Mouse (Mus musculus) forebrain, embryonic 11.5 days (tissue): ENCODE measurements around the gene Flnb. TPM values are rescaled to one million over a fixed set of nuclear protein-coding genes. Genes with fewer than 3 reads are reported as not detected.
A peak's percentile ranks its signal among the peaks of the same experiment; 100 is the strongest.

ENCODE experiments used
- ATAC-seq: fragments of 200-750 bp; cut with Nextera tagmentation; replicated peaks from 2 replicates; pipeline ENCODE4 v1.8.0; 2017; ENCODE audit warnings: moderate TSS enrichment; ENCODE audit not compliant: low FRiP score
- DNase-seq: peaks from one replicate; pipeline ENCODE4 v3.0.0-alpha.2; 2017; ENCODE audit warnings: low spot score
- H3K27ac ChIP-seq: fragments of 300-500 bp; sonication (generic); 2 replicates; pipeline ENCODE4 v1.5.1; 2014; ENCODE audit warnings: low read depth, low read length
- H3K27me3 ChIP-seq: fragments of 300-500 bp; sonication (generic); 2 replicates; pipeline ENCODE4 v1.6.1; 2014; ENCODE audit warnings: mild to moderate bottlenecking, low read length, mixed read lengths; ENCODE audit not compliant: control insufficient read depth, insufficient read depth
- H3K36me3 ChIP-seq: fragments of 300-500 bp; sonication (generic); 2 replicates; pipeline ENCODE4 v1.6.1; 2014; ENCODE audit warnings: mild to moderate bottlenecking, low read length, moderate library complexity, mixed read lengths; ENCODE audit not compliant: control insufficient read depth, insufficient read depth
- H3K4me1 ChIP-seq: fragments of 300-500 bp; sonication (generic); replicated peaks from 2 replicates; pipeline ENCODE4 v1.6.1; 2014; ENCODE audit warnings: low read length, mixed read lengths; ENCODE audit not compliant: control insufficient read depth, insufficient read depth
- H3K4me2 ChIP-seq: fragments of 300-500 bp; sonication (generic); 2 replicates; pipeline ENCODE4 v1.6.1; 2014; ENCODE audit warnings: low read depth, mild to moderate bottlenecking, low read length, moderate library complexity, mixed read lengths; ENCODE audit not compliant: severe bottlenecking
- H3K4me3 ChIP-seq: fragments of 300-500 bp; sonication (generic); 2 replicates; pipeline ENCODE4 v1.5.1; 2014; ENCODE audit warnings: low read depth, low read length
- H3K9ac ChIP-seq: fragments of 300-500 bp; sonication (generic); 2 replicates; pipeline ENCODE4 v1.6.1; 2014; ENCODE audit warnings: low read length
- H3K9me3 ChIP-seq: fragments of 300-500 bp; sonication (generic); 2 replicates; pipeline ENCODE4 v1.6.1; 2016; ENCODE audit warnings: low read length, mixed read lengths; ENCODE audit not compliant: control insufficient read depth
- WGBS: fragments of 180-500 bp; shearing (Covaris S2); extraction: QIAGEN DNeasy Blood & Tissue Kit; methylation state at CpG from one replicate; pipeline ENCODE4 v1.1.7; 2014; 5-methylcytosine and 5-hydroxymethylcytosine counted together
- polyA plus RNA-seq: library from polyadenylated mRNA; unstranded; fragments of >200 nt; fragmentation: Nextera tagmentation; extraction: Ambion mirVana; gene quantifications from 2 replicates; pipeline ENCODE4 v1.2.1, GENCODE M21; 2014

Flnb gene
- polyA plus RNA-seq, 1 experiment from 2014 or later, result 27.2 TPM

DNA sequence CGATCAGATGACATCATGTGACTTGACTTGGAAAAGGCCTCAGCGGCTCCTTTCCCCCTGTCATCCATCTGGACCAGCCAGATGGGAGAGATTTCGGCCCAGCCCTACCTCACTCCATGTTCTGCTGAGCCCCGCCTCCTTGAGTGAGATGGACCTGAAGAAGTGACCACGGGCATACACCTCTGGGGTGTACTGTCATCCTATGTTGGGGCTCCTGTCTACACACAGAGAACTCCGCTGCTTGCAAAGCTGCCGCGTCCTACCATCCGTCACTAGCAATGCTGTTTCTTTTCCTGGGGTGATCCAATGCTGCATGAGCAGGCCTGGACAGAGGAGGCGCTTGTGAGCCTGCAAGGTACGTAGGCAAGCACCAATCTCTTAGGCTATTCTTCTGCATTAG lies 142.9 kb downstream of the Flnb start:
- Histone ChIP-seq H3K9ac (no peak overlapping the region), H3K36me3 (no peaks in the 10 kb centered on the region), H3K4me2 (no peak overlapping the region), H3K9me3 (no peaks in the 10 kb centered on the region), H3K4me3 (no peak overlapping the region), H3K27me3 (no peaks in the 10 kb centered on the region), H3K4me1 (no peaks in the 10 kb centered on the region), H3K27ac (no peak overlapping the region)
- WGBS, result 42% methylated on average over 11 of the region's 11 CpGs
- DNase-seq (peak; percentile 64), ATAC-seq (0 out of 2 replicates have a peak, but pooled peaks have one; percentile 35)

DNA sequence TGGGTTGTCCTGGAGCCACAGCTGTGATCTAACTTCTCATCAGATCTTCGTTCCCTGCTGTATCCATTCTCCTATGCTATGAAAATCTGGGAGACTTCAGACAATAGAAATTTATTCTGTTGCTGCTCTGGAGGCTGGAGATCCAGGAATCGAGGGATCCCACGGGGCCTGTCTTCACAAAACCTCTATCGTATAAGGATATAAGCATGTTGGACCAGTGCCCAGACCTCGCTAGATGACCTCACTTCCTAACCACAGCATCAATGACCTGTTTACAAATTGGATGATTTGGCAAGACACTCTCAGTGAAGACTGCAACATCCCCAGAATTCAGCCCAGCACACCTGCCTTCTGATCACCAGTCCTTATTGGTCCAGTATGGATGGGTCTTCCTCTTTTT lies 144.0 kb downstream of the Flnb start:
- H3K27ac ChIP-seq, result no peak overlapping the region
- ATAC-seq, result no peak
- 85% methylated on average over 5 of the region's 5 CpGs for WGBS
- no peak for DNase-seq
- H3K4me3 ChIP-seq, result no peak overlapping the region
- H3K4me2 ChIP-seq, result no peak overlapping the region
- H3K9ac ChIP-seq, result no peak overlapping the region
- H3K9me3 ChIP-seq, result no peaks in the 10 kb centered on the region
- no peaks in the 10 kb centered on the region for H3K27me3 ChIP-seq
- no peaks in the 10 kb centered on the region for H3K36me3 ChIP-seq
- H3K4me1 ChIP-seq, result no peaks in the 10 kb centered on the region

DNA sequence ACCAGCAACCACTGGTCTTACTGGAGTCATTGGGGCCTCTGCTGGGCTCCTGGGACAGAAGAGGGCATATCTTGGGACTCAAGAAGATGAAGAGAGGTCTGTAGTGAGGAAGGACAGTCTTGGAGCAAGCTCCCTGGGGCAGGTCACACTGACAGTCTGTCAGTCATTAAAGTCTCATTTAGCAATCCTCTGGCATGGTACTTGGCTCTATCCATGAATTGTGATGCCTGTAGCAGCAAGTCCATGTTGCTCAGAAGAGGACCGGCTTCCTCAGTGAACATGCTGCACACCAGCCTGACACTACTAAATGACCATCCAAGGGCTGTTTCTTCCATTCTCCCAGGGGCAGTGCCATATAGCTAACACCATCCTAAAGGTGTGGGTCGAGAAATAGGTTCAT lies 144.9 kb downstream of the Flnb start:
- Histone ChIP-seq H3K9ac (no peak overlapping the region), H3K27me3 (no peaks in the 10 kb centered on the region), H3K27ac (no peak overlapping the region), H3K4me3 (no peak overlapping the region), H3K36me3 (no peaks in the 10 kb centered on the region), H3K4me2 (no peak overlapping the region), H3K4me1 (no peaks in the 10 kb centered on the region), H3K9me3 (no peaks in the 10 kb centered on the region)
- WGBS, result 84% methylated on average over 2 of the region's 2 CpGs
- no peak for DNase-seq
- ATAC-seq, result no peak

DNA sequence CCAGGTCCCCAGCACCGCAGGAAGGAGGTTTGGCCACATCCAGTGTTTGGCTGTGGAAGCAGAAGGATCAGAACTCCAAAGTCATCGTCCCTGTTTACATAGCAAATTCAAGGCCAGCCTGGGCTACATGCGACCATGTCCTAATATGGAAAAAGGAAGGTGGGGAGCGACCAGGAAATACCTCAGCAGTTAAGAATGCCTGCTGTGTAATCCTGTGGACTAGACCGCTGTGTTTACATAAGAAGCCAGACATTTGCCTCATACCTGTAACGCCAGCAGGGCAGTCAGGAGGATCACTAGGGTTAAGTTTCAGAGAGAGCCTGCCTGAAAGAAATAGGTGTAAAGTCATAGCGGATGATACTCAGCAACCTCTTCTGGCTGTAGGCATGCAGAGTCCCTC lies 145.4 kb downstream of the Flnb start:
- ATAC-seq (no peak), DNase-seq (no peak)
- Histone ChIP-seq H3K4me3 (no peak overlapping the region), H3K9ac (no peak overlapping the region), H3K9me3 (no peaks in the 10 kb centered on the region), H3K36me3 (no peaks in the 10 kb centered on the region), H3K27ac (no peak overlapping the region), H3K4me1 (no peaks in the 10 kb centered on the region), H3K4me2 (no peak overlapping the region), H3K27me3 (no peaks in the 10 kb centered on the region)
- WGBS, result 62% methylated on average over 7 of the region's 7 CpGs

DNA sequence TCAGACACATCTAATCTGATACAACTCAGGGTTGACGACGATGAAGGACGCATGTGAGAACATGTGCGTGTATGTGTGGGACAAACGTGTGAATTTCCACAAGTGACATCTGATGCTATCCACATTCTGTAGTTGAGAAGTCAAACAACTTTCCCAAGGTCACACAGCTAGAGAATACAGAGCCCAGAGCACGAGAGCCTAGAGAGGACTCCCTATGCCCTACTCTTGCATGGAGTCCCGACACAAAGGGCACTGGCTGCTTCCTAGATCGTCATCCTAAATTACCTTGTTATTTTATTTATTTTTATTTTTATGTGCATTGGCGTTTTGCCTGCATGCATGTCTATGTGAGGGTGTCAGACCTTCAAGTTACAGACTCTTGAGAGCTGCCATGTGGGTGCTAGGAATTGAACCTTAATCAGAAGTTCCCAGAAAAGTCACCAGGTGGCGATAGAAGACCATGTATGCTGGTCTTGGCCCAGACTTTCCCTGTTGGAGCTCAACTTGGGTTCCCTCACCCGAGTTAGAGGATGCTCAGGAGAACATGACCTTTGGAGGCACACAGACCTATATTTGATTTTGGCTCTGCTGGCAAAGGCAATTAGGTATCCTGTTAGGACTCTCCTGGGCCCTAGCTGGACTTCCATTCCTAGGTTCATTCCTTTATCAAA lies 146.6 kb downstream of the Flnb start:
- 55% methylated on average over 11 of the region's 11 CpGs for WGBS
- peak; percentile 47; the same call in 1 of the 2 replicates for ATAC-seq

DNA sequence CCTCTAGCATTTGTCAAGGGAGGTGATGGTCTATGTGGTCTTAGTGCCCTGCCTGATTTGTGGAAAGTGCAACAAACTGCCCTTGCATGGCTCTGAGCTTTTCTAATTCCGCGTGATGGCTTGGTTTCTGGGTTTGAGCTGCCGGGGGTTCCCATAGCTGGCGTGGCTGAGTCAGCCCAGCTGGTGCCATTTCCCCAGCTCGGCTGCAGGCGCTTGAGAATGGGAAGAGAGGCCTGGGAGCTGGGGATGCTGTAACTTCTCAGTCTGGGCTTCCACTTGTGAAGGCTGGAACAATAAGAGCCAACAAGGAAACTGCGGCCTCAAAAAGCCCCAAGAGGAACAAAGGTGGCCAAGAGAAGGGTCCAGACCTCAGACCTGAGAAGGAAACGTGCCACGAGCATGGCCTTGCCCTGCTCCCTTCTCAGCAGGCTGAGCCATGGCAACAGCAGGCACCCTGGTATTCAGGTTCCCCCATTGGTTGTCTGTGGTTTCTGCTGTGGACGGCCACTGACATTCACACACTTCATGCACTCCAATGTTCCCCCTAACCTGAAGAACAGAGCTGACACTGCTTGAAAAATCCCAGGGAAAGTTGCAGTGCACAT lies 154.2 kb downstream of the Flnb start:
- Histone ChIP-seq H3K9ac (no peak overlapping the region), H3K27me3 (no peaks in the 10 kb centered on the region), H3K4me3 (no peak overlapping the region), H3K4me1 (no peaks in the 10 kb centered on the region), H3K36me3 (no peaks in the 10 kb centered on the region), H3K9me3 (no peaks in the 10 kb centered on the region), H3K4me2 (no peak overlapping the region), H3K27ac (no peak overlapping the region)
- ATAC-seq (no peak), DNase-seq (no peak)
- 75% methylated on average over 10 of the region's 10 CpGs for WGBS

More for the DNA sequence above, 146.6 kb downstream of the Flnb start:
- no peak overlapping the region for H3K4me2 ChIP-seq
- no peaks in the 10 kb centered on the region for H3K4me1 ChIP-seq
- H3K36me3 ChIP-seq, result no peaks in the 10 kb centered on the region
- H3K9ac ChIP-seq, result no peak overlapping the region
- H3K4me3 ChIP-seq, result no peak overlapping the region
- H3K9me3 ChIP-seq, result no peaks in the 10 kb centered on the region
- no peak overlapping the region for H3K27ac ChIP-seq
- no peaks in the 10 kb centered on the region for H3K27me3 ChIP-seq
- DNase-seq, result peak; percentile 68

DNA sequence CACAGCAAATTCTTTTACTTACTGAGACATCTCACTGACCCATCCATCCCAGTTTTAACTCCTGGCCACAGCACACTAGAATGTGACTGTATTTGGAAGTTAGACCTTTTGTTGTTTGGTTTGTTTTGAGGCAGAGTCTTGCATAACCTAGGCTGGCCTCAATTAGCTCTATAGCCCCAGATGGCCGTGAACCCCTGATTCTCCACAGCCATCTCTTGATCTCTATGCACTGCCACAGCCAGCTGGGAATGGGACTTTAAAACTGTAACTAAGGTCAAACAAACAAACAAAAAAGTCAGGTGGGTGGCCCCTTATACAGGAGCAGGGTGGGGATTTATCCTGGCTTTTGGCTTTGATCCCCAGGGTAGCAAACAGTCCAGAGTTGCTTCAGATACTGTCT lies 156.9 kb downstream of the Flnb start:
- H3K27me3 ChIP-seq, result no peaks in the 10 kb centered on the region
- no peaks in the 10 kb centered on the region for H3K9me3 ChIP-seq
- WGBS, result 89% methylated on average over 1 of the region's 1 CpGs
- DNase-seq, result no peak
- H3K4me3 ChIP-seq, result no peak overlapping the region
- no peak overlapping the region for H3K4me2 ChIP-seq
- no peaks in the 10 kb centered on the region for H3K36me3 ChIP-seq
- no peaks in the 10 kb centered on the region for H3K4me1 ChIP-seq
- no peak for ATAC-seq
- H3K27ac ChIP-seq, result no peak overlapping the region
- H3K9ac ChIP-seq, result no peak overlapping the region

DNA sequence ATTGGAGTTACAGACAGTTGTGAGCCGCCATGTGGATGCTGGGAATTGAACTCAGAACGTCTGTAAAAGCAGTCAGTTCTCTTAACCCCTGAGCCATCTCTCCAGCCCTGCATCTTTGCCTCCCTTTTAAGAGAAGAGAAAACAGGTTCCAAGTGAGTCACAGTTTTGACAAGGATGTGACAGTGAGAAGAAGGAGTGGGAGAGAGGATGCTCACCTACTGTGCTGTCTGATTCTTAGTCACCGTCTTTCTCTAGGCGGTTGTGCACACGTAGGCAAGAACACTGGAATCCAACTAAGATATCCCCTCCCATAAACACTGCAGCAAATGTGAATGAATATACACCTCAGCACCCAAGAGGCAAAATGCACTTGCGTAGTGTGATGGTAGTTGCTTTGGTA lies 157.4 kb downstream of the Flnb start:
- Histone ChIP-seq H3K9me3 (no peaks in the 10 kb centered on the region), H3K36me3 (no peaks in the 10 kb centered on the region), H3K27ac (no peak overlapping the region), H3K4me1 (no peaks in the 10 kb centered on the region), H3K9ac (no peak overlapping the region), H3K4me3 (no peak overlapping the region), H3K27me3 (no peaks in the 10 kb centered on the region), H3K4me2 (no peak overlapping the region)
- WGBS, result 88% methylated on average over 6 of the region's 6 CpGs
- DNase-seq, result no peak
- no peak for ATAC-seq

DNA sequence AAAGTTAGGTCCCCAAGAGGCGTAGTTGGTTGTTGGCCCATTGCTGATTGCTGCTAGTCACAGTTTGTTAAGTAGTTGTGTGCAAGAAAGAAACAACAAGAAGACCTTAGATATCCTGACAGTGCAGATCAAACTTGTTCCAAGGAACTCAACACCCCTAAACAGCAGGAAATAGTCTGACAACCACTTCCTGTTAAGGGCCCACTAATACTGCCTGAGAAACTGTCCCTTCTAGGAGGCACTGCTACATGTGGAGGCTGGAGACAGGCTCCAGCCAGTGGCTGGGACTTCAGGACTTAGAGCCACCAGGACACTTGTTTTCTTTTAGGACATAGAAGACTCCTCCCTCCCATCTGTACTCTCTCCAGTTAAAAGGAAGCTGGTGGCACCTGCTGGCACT lies 159.7 kb downstream of the Flnb start:
- H3K9ac ChIP-seq, result no peak overlapping the region
- no peak overlapping the region for H3K27ac ChIP-seq
- no peak overlapping the region for H3K4me3 ChIP-seq
- 92% methylated on average over 1 of the region's 1 CpGs for WGBS
- DNase-seq (no peak), ATAC-seq (no peak)
- H3K4me2 ChIP-seq, result no peak overlapping the region
- H3K4me1 ChIP-seq, result no peaks in the 10 kb centered on the region
- no peaks in the 10 kb centered on the region for H3K36me3 ChIP-seq
- no peaks in the 10 kb centered on the region for H3K9me3 ChIP-seq
- no peaks in the 10 kb centered on the region for H3K27me3 ChIP-seq
